Mouse (Mus musculus) stomach, postnatal 0 days (tissue): Measurements from ENCODE around the gene Immp2l. TPM values are rescaled to one million over a fixed set of nuclear protein-coding genes. Genes with fewer than 3 reads are reported as not detected.

Experiments used
- ATAC-seq: fragments of 200-750 bp; cut with Nextera tagmentation; 2 replicates; pipeline ENCODE4 v1.8.0; 2017; ENCODE audit not compliant: low FRiP score, low TSS enrichment
- DNase-seq: peaks from one replicate; pipeline ENCODE4 v3.0.0-alpha.2; 2016; ENCODE audit warnings: low spot score
- H3K27ac ChIP-seq: fragments of 300-500 bp; sonication (generic); replicated peaks from 2 replicates; pipeline ENCODE4 v1.5.1; 2014; ENCODE audit warnings: mild to moderate bottlenecking, control low read depth
- H3K27me3 ChIP-seq: fragments of 300-500 bp; sonication (generic); 2 replicates; pipeline ENCODE4 v1.6.1; 2014; ENCODE audit warnings: low read length; ENCODE audit not compliant: control insufficient read depth, insufficient read depth
- H3K36me3 ChIP-seq: fragments of 300-500 bp; sonication (generic); 2 replicates; pipeline ENCODE4 v1.6.1; 2014; ENCODE audit warnings: low read length, mixed read lengths; ENCODE audit not compliant: control insufficient read depth, insufficient read depth
- H3K4me1 ChIP-seq: fragments of 300-500 bp; sonication (generic); replicated peaks from 2 replicates; pipeline ENCODE4 v1.6.1; 2014; ENCODE audit warnings: antibody characterized with exemption; ENCODE audit not compliant: control insufficient read depth, insufficient read depth
- H3K4me2 ChIP-seq: fragments of 300-500 bp; sonication (generic); replicated peaks from 2 replicates; pipeline ENCODE4 v1.6.1; 2014; ENCODE audit warnings: low read depth, mild to moderate bottlenecking, control low read depth, moderate library complexity
- H3K4me3 ChIP-seq: fragments of 300-500 bp; sonication (generic); 2 replicates; pipeline ENCODE4 v1.5.1; 2014; ENCODE audit warnings: low read depth, low read length, control low read depth
- H3K9ac ChIP-seq: fragments of 300-500 bp; sonication (generic); 2 replicates; pipeline ENCODE4 v1.6.1; 2014; ENCODE audit warnings: mild to moderate bottlenecking, low read length, control low read depth, mixed read lengths
- H3K9me3 ChIP-seq: fragments of 300-500 bp; sonication (generic); 2 replicates; pipeline ENCODE4 v1.6.1; 2016; ENCODE audit warnings: low read length; ENCODE audit not compliant: control insufficient read depth
- CTCF ChIP-seq: IDR thresholded peaks from 2 replicates; pipeline ENCODE4 v1.5.1; 2016; ENCODE audit warnings: antibody characterized with exemption, low read depth, mild to moderate bottlenecking, moderate library complexity
- EP300 ChIP-seq: optimal IDR thresholded peaks from 2 replicates; pipeline ENCODE3; 2016; ENCODE audit warnings: antibody characterized with exemption
- WGBS: fragments of 180-500 bp; shearing (Covaris S2); extraction: QIAGEN DNeasy Blood & Tissue Kit; methylation state at CpG from one replicate; pipeline ENCODE4 v1.1.7; 2014; 5-methylcytosine and 5-hydroxymethylcytosine counted together
- polyA plus RNA-seq: library from polyadenylated mRNA; unstranded; fragments of >200 nt; fragmentation: Nextera tagmentation; extraction: Ambion mirVana; gene quantifications from 2 replicates; pipeline ENCODE4 v1.2.1, GENCODE M21; 2015

Gene Immp2l
- polyA plus RNA-seq, 1 experiment from 2014 or later, result 15.0 TPM

DNA sequence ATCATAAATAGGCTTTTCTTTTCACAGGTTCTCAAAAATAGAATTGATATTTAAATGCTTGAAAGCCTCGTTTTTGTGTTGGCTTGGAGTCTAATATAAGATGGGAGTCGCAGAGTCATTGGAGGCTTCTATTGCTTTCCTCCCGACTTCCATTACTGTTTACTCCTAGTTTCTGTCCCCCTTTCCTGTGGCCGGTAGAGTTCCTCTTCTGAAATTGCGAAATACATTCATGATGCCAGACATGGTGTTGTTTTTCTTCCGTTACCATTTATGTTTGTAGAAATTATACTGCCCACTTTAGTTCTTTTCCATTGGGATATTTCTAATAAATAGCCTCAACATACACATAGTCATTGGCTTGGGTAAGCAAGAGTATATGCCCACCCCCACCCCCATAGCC lies 289.5 kb downstream of the Immp2l start:
- Histone ChIP-seq H3K27me3 (no peaks in the 10 kb centered on the region), H3K9ac (no peak overlapping the region), H3K27ac (no peak overlapping the region), H3K4me3 (no peak overlapping the region), H3K4me2 (no peak overlapping the region), H3K9me3 (no peaks in the 10 kb centered on the region), H3K36me3 (no peaks in the 10 kb centered on the region), H3K4me1 (no peaks in the 10 kb centered on the region)
- no peak for ATAC-seq
- 81% methylated on average over 6 of the region's 6 CpGs for WGBS
- TF ChIP-seq EP300 (no peak), CTCF (no peak)
- DNase-seq, result no peak

- Histone ChIP-seq H3K27ac (no peak overlapping the region), H3K4me1 (no peaks in the 10 kb centered on the region), H3K4me3 (no peak overlapping the region), H3K9ac (no peak overlapping the region), H3K4me2 (no peak overlapping the region), H3K9me3 (no peaks in the 10 kb centered on the region), H3K27me3 (no peaks in the 10 kb centered on the region), H3K36me3 (no peaks in the 10 kb centered on the region)
- ATAC-seq, result no peak
- no peak for DNase-seq
- TF ChIP-seq CTCF, result no peak
- 35% methylated on average over 11 of the region's 11 CpGs for WGBS
Measured at GRCm38 (mm10) chr12:41314811-41315461, 291.0 kb downstream of the Immp2l start.

GRCm38 (mm10) chr12:41315871-41316270 lies 292.0 kb downstream of the Immp2l start:
- DNase-seq, result no peak
- 86% methylated on average over 4 of the region's 4 CpGs for WGBS
- Histone ChIP-seq H3K9me3 (no peaks in the 10 kb centered on the region), H3K9ac (no peak overlapping the region), H3K4me2 (no peak overlapping the region), H3K27me3 (no peaks in the 10 kb centered on the region), H3K27ac (no peak overlapping the region), H3K36me3 (no peaks in the 10 kb centered on the region), H3K4me1 (no peaks in the 10 kb centered on the region), H3K4me3 (no peak overlapping the region)
- TF ChIP-seq EP300, result no peak
- no peak for TF ChIP-seq CTCF
- no peak for ATAC-seq

GRCm38 (mm10) chr12:41316426-41316825 lies 292.5 kb downstream of the Immp2l start:
- DNase-seq (no peak), ATAC-seq (no peak)
- H3K36me3 ChIP-seq, result no peaks in the 10 kb centered on the region
- no peaks in the 10 kb centered on the region for H3K9me3 ChIP-seq
- no peak overlapping the region for H3K27ac ChIP-seq
- no peak for TF ChIP-seq CTCF
- TF ChIP-seq EP300, result no peak
- H3K4me3 ChIP-seq, result no peak overlapping the region
- H3K27me3 ChIP-seq, result no peaks in the 10 kb centered on the region
- no peak overlapping the region for H3K4me2 ChIP-seq
- no peak overlapping the region for H3K9ac ChIP-seq
- no peaks in the 10 kb centered on the region for H3K4me1 ChIP-seq
- 87% methylated on average over 4 of the region's 4 CpGs for WGBS

DNA sequence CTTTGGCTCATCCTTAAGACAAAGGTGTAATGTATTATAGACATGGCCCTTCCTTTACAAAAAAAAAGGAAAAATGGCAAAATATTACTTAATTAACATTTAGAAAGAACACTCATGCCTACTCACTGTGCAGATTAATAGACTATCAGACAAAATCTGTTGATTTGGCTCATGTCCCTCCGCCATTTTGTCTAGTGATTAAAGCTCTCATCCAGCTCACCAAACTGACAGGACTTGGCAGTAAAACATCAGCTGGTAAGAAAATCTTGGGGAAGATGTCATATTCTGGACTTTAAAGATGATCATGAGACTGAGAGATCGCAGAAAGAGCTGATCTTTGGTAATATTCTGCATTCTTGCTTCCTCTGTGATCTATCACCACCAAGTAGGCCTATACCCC lies 293.5 kb downstream of the Immp2l start:
- H3K4me3 ChIP-seq, result no peak overlapping the region
- H3K4me1 ChIP-seq, result no peaks in the 10 kb centered on the region
- WGBS, result 95% methylated on average over 2 of the region's 2 CpGs
- H3K27me3 ChIP-seq, result no peaks in the 10 kb centered on the region
- H3K4me2 ChIP-seq, result no peak overlapping the region
- no peak for TF ChIP-seq EP300
- no peak for TF ChIP-seq CTCF
- DNase-seq (no peak), ATAC-seq (no peak)
- H3K27ac ChIP-seq, result no peak overlapping the region
- H3K9ac ChIP-seq, result no peak overlapping the region
- H3K9me3 ChIP-seq, result no peaks in the 10 kb centered on the region
- no peaks in the 10 kb centered on the region for H3K36me3 ChIP-seq

- H3K4me1 ChIP-seq, result no peaks in the 10 kb centered on the region
- H3K27ac ChIP-seq, result no peak overlapping the region
- DNase-seq (no peak), ATAC-seq (no peak)
- no peaks in the 10 kb centered on the region for H3K27me3 ChIP-seq
- H3K9me3 ChIP-seq, result no peaks in the 10 kb centered on the region
- no peak overlapping the region for H3K4me2 ChIP-seq
- WGBS, result 75% methylated on average over 1 of the region's 1 CpGs
- no peak overlapping the region for H3K9ac ChIP-seq
- H3K4me3 ChIP-seq, result no peak overlapping the region
- no peaks in the 10 kb centered on the region for H3K36me3 ChIP-seq
- TF ChIP-seq EP300 (no peak), CTCF (no peak)
Measured at GRCm38 (mm10) chr12:41322018-41322417, 298.1 kb downstream of the Immp2l start.
